Mouse (Mus musculus): ENCODE results near the gene Vmn1r180.

DNA sequence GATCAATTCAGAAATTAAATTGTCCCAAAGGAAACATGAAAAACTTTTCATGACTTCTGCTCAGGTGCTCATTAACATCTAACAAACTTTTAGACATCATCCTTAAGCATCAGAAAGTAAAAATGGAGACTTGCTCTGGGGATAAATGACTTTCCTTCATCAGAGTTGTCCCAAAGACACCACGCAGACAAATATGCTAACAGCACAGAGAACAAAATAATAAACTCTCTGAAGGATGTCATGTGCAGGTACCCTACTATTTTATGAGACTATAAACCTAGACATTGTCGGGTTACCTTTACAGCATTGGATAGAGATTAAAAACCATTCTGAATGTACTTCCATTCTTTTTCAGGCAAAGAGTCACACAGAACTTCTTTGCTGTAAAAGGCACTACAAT lies 51.0 kb downstream of the Vmn1r180 start, which contains the start of gene V1rd19:
- TF ChIP-seq CTCF (IDR thresholded peaks at IDR 0.05; ENCODE audit: extremely low read depth, insufficient read depth, insufficient read length, insufficient replicate concordance) (no peak), POLR2A (IDR thresholded peaks at IDR 0.05; ENCODE audit: low read depth, low read length) (no peak)

Data from spleen, adult 2 months (tissue).